Mouse (Mus musculus): Measurements from ENCODE around the gene Arfip2.

DNA sequence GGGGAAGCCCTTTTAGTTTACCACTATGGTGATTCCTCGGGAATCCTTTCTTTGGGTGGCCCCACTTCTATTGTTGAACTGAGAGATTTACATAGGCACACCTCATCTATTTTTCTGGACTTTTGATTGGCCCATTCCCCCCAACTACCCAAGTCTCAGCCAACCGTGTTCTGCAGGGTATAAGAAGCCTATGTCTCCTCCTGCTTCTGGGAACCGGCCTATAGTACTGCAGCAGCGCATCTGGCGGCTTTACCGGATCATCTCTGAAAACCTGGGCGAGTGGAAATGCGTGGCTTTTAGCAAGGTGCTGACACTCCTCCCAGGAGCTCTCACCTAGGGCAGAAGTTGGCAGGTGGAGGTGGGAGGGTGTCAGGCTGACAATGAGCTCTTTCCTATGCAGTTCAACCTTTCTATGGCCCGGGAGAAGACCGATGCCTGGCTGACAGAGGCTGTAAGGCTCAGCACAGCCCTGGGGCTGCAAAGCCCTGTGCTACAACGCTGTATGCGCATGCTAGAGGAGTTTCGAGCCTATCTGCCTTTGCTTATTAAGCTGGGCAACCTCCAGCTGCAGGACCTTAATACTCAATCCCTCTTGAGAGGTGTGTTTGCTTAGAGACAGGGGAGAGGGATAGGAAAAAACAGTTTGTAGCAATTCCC, 45.5 kb upstream of the Arfip2 start:
- no peak for TF ChIP-seq E2F4 (IDR thresholded peaks at IDR 0.05; ENCODE audit: borderline replicate concordance, low read depth, low read length)
- TF ChIP-seq ZMIZ1 (IDR thresholded peaks at IDR 0.05; ENCODE audit: low read depth, low read length) = no peak
- no peak for TF ChIP-seq CTCF (IDR thresholded peaks at IDR 0.05 in 2 of 3, conservative IDR thresholded peaks at IDR 0.05 in 1 of 3; ENCODE audit: control insufficient read depth in 1 of 3, insufficient read depth in 1 of 3, low read depth in 2 of 3, low read length in 3 of 3, poor library complexity in 1 of 3, severe bottlenecking in 1 of 3)
- TF ChIP-seq KAT2A (conservative IDR thresholded peaks at IDR 0.05; ENCODE audit: low read depth, low read length) = no peak
- TF ChIP-seq ETS1 (IDR thresholded peaks at IDR 0.05; ENCODE audit: low read depth, low read length) = no peak
- TF ChIP-seq UBTF (IDR thresholded peaks at IDR 0.05; ENCODE audit: borderline replicate concordance, insufficient read depth, low read depth, low read length) = no peak
- no peak for TF ChIP-seq USF1 (IDR thresholded peaks at IDR 0.05; ENCODE audit: low read depth, low read length)
- TF ChIP-seq POLR2A (IDR thresholded peaks at IDR 0.05; ENCODE audit: control insufficient read depth in 1 of 2, insufficient read depth in 1 of 2, low read depth in 1 of 2, low read length in 2 of 2, poor library complexity in 1 of 2) = no peak

Data from MEL (cell line).